Mouse (Mus musculus) E14TG2a.4 (cell line): ENCODE data around the gene Cd300lf.

Experiments used
- CTCF ChIP-seq: conservative IDR thresholded peaks from 2 replicates; pipeline ENCODE4 v1.5.1; 2014; ENCODE audit warnings: low read length
- POU5F1 ChIP-seq: IDR thresholded peaks from 2 replicates; pipeline ENCODE4 v1.6.1; 2014; ENCODE audit warnings: low read length, borderline replicate concordance

- no peak for TF ChIP-seq CTCF
- no peak for TF ChIP-seq POU5F1
Observed at GRCm38 (mm10) chr11:115106638-115107037, 27.2 kb downstream of the Cd300lf start.
